Mouse (Mus musculus) MEL (cell line): ENCODE data around the gene Hnrnpl. TPM values are rescaled to one million over a fixed set of nuclear protein-coding genes. Genes with fewer than 3 reads are reported as not detected.

Experiments used
- DNase-seq: peaks from one replicate; pipeline ENCODE4 v3.0.0; 2011; ENCODE audit warnings: low read depth, low spot score
- H3K27ac ChIP-seq: 2 replicates; pipeline ENCODE4 v1.5.1; 2012; ENCODE audit warnings: low read depth, mild to moderate bottlenecking, control low read depth, low read length, moderate library complexity; ENCODE audit not compliant: control insufficient read depth
- H3K27me3 ChIP-seq, 2 experiments: fragments of 150-350 bp in 1 of 2; sonication (generic) in 1 of 2; 2 replicates each; pipeline ENCODE4 v1.6.1; 2012; ENCODE audit warnings: low read length in 2 of 2, mild to moderate bottlenecking in 2 of 2, improper control_type of control experiment in 1 of 2, moderate library complexity in 1 of 2; ENCODE audit not compliant: insufficient read depth in 2 of 2, control insufficient read depth in 1 of 2
- H3K36me3 ChIP-seq, 2 experiments: 2 replicates each; pipeline ENCODE4 v1.6.1; 2012 to 2014; ENCODE audit warnings: low read length in 2 of 2, improper control_type of control experiment in 1 of 2, inconsistent platforms in 1 of 2, mild to moderate bottlenecking in 1 of 2; ENCODE audit not compliant: insufficient read depth in 2 of 2, control insufficient read depth in 1 of 2
- H3K4me1 ChIP-seq, 2 experiments: fragments of 150-350 bp in 1 of 2; sonication (generic) in 1 of 2; 2 replicates each; pipeline ENCODE4 v1.6.1; 2012; ENCODE audit warnings: low read length in 2 of 2, improper control_type of control experiment in 1 of 2, mild to moderate bottlenecking in 1 of 2; ENCODE audit not compliant: insufficient read depth in 2 of 2, control insufficient read depth in 1 of 2
- H3K4me3 ChIP-seq, 2 experiments: fragments of 150-350 bp in 1 of 2; sonication (generic) in 1 of 2; 2 replicates each; pipeline ENCODE4 v1.5.1; 2012; ENCODE audit warnings: low read depth in 2 of 2, low read length in 2 of 2, mild to moderate bottlenecking in 2 of 2, moderate library complexity in 2 of 2, control low read depth in 1 of 2, improper control_type of control experiment in 1 of 2; ENCODE audit not compliant: control insufficient read depth in 1 of 2, insufficient read depth in 1 of 2
- H3K79me2 ChIP-seq: 2 replicates; pipeline ENCODE4 v1.6.1; 2012; ENCODE audit warnings: mild to moderate bottlenecking, low read length, moderate library complexity; ENCODE audit not compliant: control insufficient read depth, poor library complexity, insufficient read depth
- H3K9ac ChIP-seq: 2 replicates; pipeline ENCODE4 v1.6.1; 2012; ENCODE audit warnings: low read depth, mild to moderate bottlenecking, control low read depth, low read length, moderate library complexity; ENCODE audit not compliant: control insufficient read depth, poor library complexity, severe bottlenecking
- H3K9me3 ChIP-seq: fragments of 150-350 bp; sonication (generic); replicated peaks from 2 replicates; pipeline ENCODE4 v1.6.1; 2012; ENCODE audit warnings: mild to moderate bottlenecking, low read length, improper control_type of control experiment, moderate library complexity; ENCODE audit not compliant: insufficient read depth
- ELF1 ChIP-seq: IDR thresholded peaks from 2 replicates; pipeline ENCODE4 v1.6.1; 2014; ENCODE audit warnings: low read depth, mild to moderate bottlenecking, inconsistent platforms, low read length, improper control_type of control experiment, moderate library complexity
- EP300 ChIP-seq, 2 experiments: IDR thresholded peaks; 2 replicates each; pipeline ENCODE4 v1.6.1; 2011; ENCODE audit warnings: improper control_type of control experiment in 2 of 2, low read length in 2 of 2, low read depth in 1 of 2, mild to moderate bottlenecking in 1 of 2
- ETS1 ChIP-seq: IDR thresholded peaks from 2 replicates; pipeline ENCODE4 v1.6.1; 2012; ENCODE audit warnings: low read depth, mild to moderate bottlenecking, inconsistent platforms, low read length, improper control_type of control experiment, moderate library complexity
- GATA1 ChIP-seq: IDR thresholded peaks from 2 replicates; pipeline ENCODE4 v1.6.1; 2011; ENCODE audit warnings: low read depth, low read length, improper control_type of control experiment
- HCFC1 ChIP-seq: IDR thresholded peaks from 2 replicates; pipeline ENCODE4 v1.6.1; 2012; ENCODE audit warnings: low read depth, mild to moderate bottlenecking, inconsistent platforms, low read length, improper control_type of control experiment, moderate library complexity
- JUND ChIP-seq: IDR thresholded peaks from 2 replicates; pipeline ENCODE4 v1.6.1; 2011; ENCODE audit warnings: low read depth, mild to moderate bottlenecking, improper control_type of control experiment, low read length
- KAT2A ChIP-seq: conservative IDR thresholded peaks from 2 replicates; pipeline ENCODE4 v1.6.1; 2012; ENCODE audit warnings: low read depth, low read length, improper control_type of control experiment, inconsistent platforms
- MAFK ChIP-seq: IDR thresholded peaks from 2 replicates; pipeline ENCODE4 v1.6.1; 2011; ENCODE audit warnings: low read depth, mild to moderate bottlenecking, low read length, improper control_type of control experiment, borderline replicate concordance
- MAX ChIP-seq: IDR thresholded peaks from 2 replicates; pipeline ENCODE4 v1.6.1; 2011; ENCODE audit warnings: low read length, improper control_type of control experiment
- MEF2A ChIP-seq: IDR thresholded peaks from 2 replicates; pipeline ENCODE4 v1.6.1; 2014; ENCODE audit warnings: low read depth, mild to moderate bottlenecking, inconsistent platforms, low read length, improper control_type of control experiment; ENCODE audit not compliant: poor library complexity, insufficient replicate concordance, severe bottlenecking; ENCODE audit errors: extremely low read depth
- MYC ChIP-seq: IDR thresholded peaks from 2 replicates; pipeline ENCODE4 v1.6.1; 2011; ENCODE audit warnings: low read depth, mild to moderate bottlenecking, low read length, improper control_type of control experiment, moderate library complexity
- POLR2A ChIP-seq, 2 experiments: IDR thresholded peaks; 2 replicates each; pipeline ENCODE4 v1.6.1; 2011 to 2012; ENCODE audit warnings: low read length in 2 of 2, mild to moderate bottlenecking in 2 of 2, control low read depth in 1 of 2, improper control_type of control experiment in 1 of 2, low read depth in 1 of 2, moderate library complexity in 1 of 2; ENCODE audit not compliant: control insufficient read depth in 1 of 2, insufficient read depth in 1 of 2, poor library complexity in 1 of 2
- POLR2AphosphoS2 ChIP-seq: IDR thresholded peaks from 2 replicates; pipeline ENCODE4 v1.6.1; 2011; ENCODE audit warnings: low read length, improper control_type of control experiment
- POLR2AphosphoS5 ChIP-seq: IDR thresholded peaks from 2 replicates; pipeline ENCODE4 v1.6.1; 2012; ENCODE audit warnings: low read depth, borderline replicate concordance, mild to moderate bottlenecking, inconsistent platforms, low read length, moderate library complexity, mixed read lengths
- SMC3 ChIP-seq: IDR thresholded peaks from 2 replicates; pipeline ENCODE4 v1.6.1; 2011; ENCODE audit warnings: low read depth, low read length, improper control_type of control experiment
- USF2 ChIP-seq, 2 experiments: IDR thresholded peaks; 2 replicates each; pipeline ENCODE4 v1.6.1; 2011 to 2012; ENCODE audit warnings: improper control_type of control experiment in 2 of 2, low read length in 2 of 2, borderline replicate concordance in 1 of 2, inconsistent platforms in 1 of 2, low read depth in 1 of 2, mild to moderate bottlenecking in 1 of 2; ENCODE audit not compliant: insufficient read depth in 1 of 2
- polyA plus RNA-seq, 2 experiments: library from polyadenylated mRNA; stranded (reverse) in 1 of 2; unstranded in 1 of 2; fragments of >175 nt in 1 of 2; fragments of >200 nt in 1 of 2; gene quantifications; 2 replicates each; pipeline versions ENCODE4 v1.2.1 to v1.2.4; 2012; ENCODE audit warnings: low replicate concordance in 2 of 2, low read depth in 1 of 2; ENCODE audit not compliant: insufficient read length in 2 of 2, insufficient read depth in 1 of 2, missing spikeins in 1 of 2
- total RNA-seq: library from RNA; depleted of rRNA; stranded (reverse); fragments of 300-350 nt; gene quantifications from 2 replicates; pipeline ENCODE4 v1.2.3, GENCODE M21; 2012

The Hnrnpl gene
- total and polyA plus RNA-seq, 3 experiments, result 246 to 1,095 (median 684) TPM

GRCm38 (mm10) chr7:28774164-28774563, 34.2 kb upstream of the Hnrnpl start:
- no peaks in the 10 kb centered on the region for H3K27me3 ChIP-seq
- no peak for DNase-seq
- H3K4me3 ChIP-seq, result no peak overlapping the region
- peaks cover 1 to 11% of the 10 kb centered on the region in 2 experiments; a peak in 3 of 4 replicates for H3K36me3 ChIP-seq
- H3K9ac ChIP-seq, result no peak overlapping the region
- TF ChIP-seq POLR2AphosphoS5 (no peak), MAX (no peak), MYC (no peak), ELF1 (no peak), KAT2A (no peak), MEF2A (no peak), ETS1 (no peak), POLR2AphosphoS2 (no peak), JUND (no peak), HCFC1 (no peak), GATA1 (no peak), POLR2A (IDR thresholded peaks at IDR 0.05; ENCODE audit: control insufficient read depth in 1 of 2, insufficient read depth in 1 of 2, low read depth in 1 of 2, low read length in 2 of 2, poor library complexity in 1 of 2) (no peak)
- H3K9me3 ChIP-seq, result no peaks in the 10 kb centered on the region
- H3K4me1 ChIP-seq, result peaks cover 11 to 15% of the 10 kb centered on the region in 2 experiments
- no peak overlapping the region for H3K27ac ChIP-seq
- H3K79me2 ChIP-seq, result peaks cover 4% of the 10 kb centered on the region

GRCm38 (mm10) chr7:28775129-28775528, 33.2 kb upstream of the Hnrnpl start:
- H3K4me1 ChIP-seq, result peaks cover 5 to 10% of the 10 kb centered on the region in 2 experiments
- H3K79me2 ChIP-seq, result peaks cover 4% of the 10 kb centered on the region
- H3K36me3 ChIP-seq, result peaks cover 1 to 6% of the 10 kb centered on the region in 2 experiments; a peak in 3 of 4 replicates

More at GRCm38 (mm10) chr7:28775129-28775528, 33.2 kb upstream of the Hnrnpl start:
- Histone ChIP-seq H3K9ac (no peak overlapping the region), H3K9me3 (no peaks in the 10 kb centered on the region), H3K27me3 (no peaks in the 10 kb centered on the region), H3K4me3 (no peak overlapping the region)
- no peak for DNase-seq
- TF ChIP-seq POLR2AphosphoS2, result no peak
- TF ChIP-seq MYC, result no peak
- no peak for TF ChIP-seq EP300 (IDR thresholded peaks at IDR 0.05; ENCODE audit: low read depth in 1 of 2, low read length in 2 of 2)
- TF ChIP-seq USF2 (IDR thresholded peaks at IDR 0.05; ENCODE audit: borderline replicate concordance in 1 of 2, insufficient read depth in 1 of 2, low read depth in 1 of 2, low read length in 2 of 2), result no peak
- TF ChIP-seq ELF1, result no peak
- no peak for TF ChIP-seq KAT2A
- TF ChIP-seq POLR2A (IDR thresholded peaks at IDR 0.05; ENCODE audit: control insufficient read depth in 1 of 2, insufficient read depth in 1 of 2, low read depth in 1 of 2, low read length in 2 of 2, poor library complexity in 1 of 2), result no peak
- no peak for TF ChIP-seq JUND
- no peak for TF ChIP-seq SMC3
- TF ChIP-seq MAX, result no peak
- TF ChIP-seq MAFK, result no peak
- TF ChIP-seq, all 39 proteins: peak for 0
- no peak overlapping the region for H3K27ac ChIP-seq
